Mouse (Mus musculus) erythroblast, embryonic 14.5 days (primary cell): ENCODE results near the gene Mmd.

Source experiments
- GATA1 ChIP-seq: IDR thresholded peaks from 2 replicates; pipeline ENCODE4 v1.6.1; 2012; ENCODE audit warnings: low read length, inconsistent platforms, mixed read lengths
- TAL1 ChIP-seq: IDR thresholded peaks from 3 replicates; pipeline ENCODE4 v1.6.1; 2012; ENCODE audit warnings: low read length, inconsistent platforms, mixed read lengths

- TF ChIP-seq GATA1: no peak
- no peak for TF ChIP-seq TAL1
Measured at GRCm38 (mm10) chr11:90259071-90259470, 9.8 kb downstream of the Mmd start.
